Comparison of ENCODE assay signal across 19 mouse cellular contexts in genomic region chr4:58668368-58669153, GRCm38 (mm10).
A peak's percentile ranks its signal among the peaks of the same experiment; 100 is the strongest.
DNase-seq lines count a peak whose midpoint lies in the region; ATAC-seq lines count a peak whose summit lies in the region.
"Had no signal": no experiment of that assay in that cellular context is flagged by ENCODE, and none has a peak within 500 bp of the region (broad histone marks: within the 10 kb centered on the region; RNA-seq: fewer than 3 reads in every experiment).

No protein-coding gene starts in this region.

- peak overlapping the region; percentile 48 for H3K4me2 ChIP-seq in heart, embryonic 16.5 days (ENCODE audit: low read depth, low read length)
- no peak overlapping the region for H3K4me2 ChIP-seq in midbrain, embryonic 11.5 days
- peak overlapping the region; percentile 18; the same call in 1 of the 2 replicates for H3K4me2 ChIP-seq in embryonic facial prominence, embryonic 14.5 days (ENCODE audit: low read depth, low read length)
- no peak overlapping the region for H3K4me2 ChIP-seq in limb, embryonic 15.5 days
- H3K4me2 ChIP-seq: liver, embryonic 11.5 days; midbrain, embryonic 15.5 days; neural tube, embryonic 12.5 days had no signal

- H3K27me3 ChIP-seq in heart, embryonic 16.5 days (ENCODE audit: control insufficient read depth, insufficient read depth, low read length), result no peaks in the 10 kb centered on the region
- H3K27me3 ChIP-seq in heart, embryonic 10.5 days (ENCODE audit: insufficient read depth, poor library complexity, severe bottlenecking), result no peaks in the 10 kb centered on the region
- no peaks in the 10 kb centered on the region for H3K27me3 ChIP-seq in midbrain, embryonic 11.5 days (ENCODE audit: control insufficient read depth, insufficient read depth, low read length)
- H3K27me3 ChIP-seq in midbrain, embryonic 10.5 days (ENCODE audit: low read depth, poor library complexity, severe bottlenecking), result no peaks in the 10 kb centered on the region
- H3K27me3 ChIP-seq in embryonic facial prominence, embryonic 14.5 days (replicated peaks; ENCODE audit: control insufficient read depth, insufficient read depth, low read length), result no peaks in the 10 kb centered on the region
- no peaks in the 10 kb centered on the region for H3K27me3 ChIP-seq in limb, embryonic 15.5 days
- H3K27me3 ChIP-seq: midbrain, embryonic 15.5 days; neural tube, embryonic 12.5 days had no signal

- no peak overlapping the region for H3K9ac ChIP-seq in heart, embryonic 16.5 days (ENCODE audit: low read length)
- H3K9ac ChIP-seq in midbrain, embryonic 11.5 days (ENCODE audit: low read length), result no peak overlapping the region
- no peak overlapping the region for H3K9ac ChIP-seq in embryonic facial prominence, embryonic 14.5 days (ENCODE audit: low read depth, low read length)
- H3K9ac ChIP-seq in limb, embryonic 15.5 days, result no peak overlapping the region
- H3K9ac ChIP-seq: forebrain, postnatal 0 days; midbrain, embryonic 15.5 days; neural tube, embryonic 12.5 days had no signal

- H3K9me3 ChIP-seq in heart, embryonic 16.5 days (replicated peaks; ENCODE audit: control insufficient read depth, low read length), result no peaks in the 10 kb centered on the region
- H3K9me3 ChIP-seq in heart, embryonic 10.5 days, result no peaks in the 10 kb centered on the region
- H3K9me3 ChIP-seq in midbrain, embryonic 11.5 days (ENCODE audit: control insufficient read depth, low read length), result no peaks in the 10 kb centered on the region
- no peaks in the 10 kb centered on the region for H3K9me3 ChIP-seq in midbrain, embryonic 10.5 days (replicated peaks)
- H3K9me3 ChIP-seq in embryonic facial prominence, embryonic 14.5 days (ENCODE audit: control insufficient read depth, low read length), result no peaks in the 10 kb centered on the region
- no peaks in the 10 kb centered on the region for H3K9me3 ChIP-seq in limb, embryonic 15.5 days
- H3K9me3 ChIP-seq: midbrain, embryonic 15.5 days; neural tube, embryonic 12.5 days had no signal

- H3K4me3 ChIP-seq in heart, embryonic 16.5 days (ENCODE audit: low read length), result peak overlapping the region; percentile 23; the same call in 1 of the 2 replicates
- no peak overlapping the region for H3K4me3 ChIP-seq in heart, embryonic 10.5 days
- no peak overlapping the region for H3K4me3 ChIP-seq in midbrain, embryonic 11.5 days (ENCODE audit: low read depth, low read length)
- H3K4me3 ChIP-seq in midbrain, embryonic 10.5 days, result no peak overlapping the region
- H3K4me3 ChIP-seq in embryonic facial prominence, embryonic 14.5 days (ENCODE audit: low read depth, low read length), result no peak overlapping the region
- H3K4me3 ChIP-seq in limb, embryonic 15.5 days, result no peak overlapping the region
- H3K4me3 ChIP-seq: midbrain, embryonic 15.5 days; neural tube, embryonic 12.5 days had no signal

- DNase-seq in heart, embryonic 10.5 days (ENCODE audit: low spot score), result no peak
- peak; percentile 64 for DNase-seq in midbrain, embryonic 11.5 days (ENCODE audit: low spot score, missing footprints)
- no peak for DNase-seq in midbrain, embryonic 10.5 days (ENCODE audit: low spot score)
- DNase-seq in embryonic facial prominence, embryonic 14.5 days (ENCODE audit: low spot score), result peak; percentile 80
- DNase-seq in ovary, adult 18-20 months (ENCODE audit: low spot score), result no peak
- DNase-seq: adrenal gland, postnatal 25 days; forebrain, postnatal 0 days; gastrocnemius, postnatal 25 days; heart, postnatal 36 days; kidney, postnatal 25 days; layer of hippocampus, postnatal 36 days; lung, postnatal 36 days; thymus, adult 2 months had no signal

- no peaks in the 10 kb centered on the region for H3K36me3 ChIP-seq in heart, embryonic 16.5 days (ENCODE audit: control insufficient read depth, insufficient read depth)
- H3K36me3 ChIP-seq in heart, embryonic 10.5 days, result no peaks in the 10 kb centered on the region
- no peaks in the 10 kb centered on the region for H3K36me3 ChIP-seq in midbrain, embryonic 11.5 days (ENCODE audit: control insufficient read depth, insufficient read depth, low read length)
- no peaks in the 10 kb centered on the region for H3K36me3 ChIP-seq in midbrain, embryonic 10.5 days
- H3K36me3 ChIP-seq in embryonic facial prominence, embryonic 14.5 days (ENCODE audit: control insufficient read depth, insufficient read depth, low read length), result no peaks in the 10 kb centered on the region
- H3K36me3 ChIP-seq in limb, embryonic 15.5 days, result no peaks in the 10 kb centered on the region
- H3K36me3 ChIP-seq: midbrain, embryonic 15.5 days; neural tube, embryonic 12.5 days had no signal

- 54% methylated on average over 8 of the region's 8 CpGs for WGBS in heart, embryonic 16.5 days
- 60% methylated on average over 8 of the region's 8 CpGs for WGBS in heart, embryonic 10.5 days
- 69% methylated on average over 8 of the region's 8 CpGs for WGBS in midbrain, embryonic 11.5 days
- WGBS in midbrain, embryonic 10.5 days, result 68% methylated on average over 8 of the region's 8 CpGs
- WGBS in embryonic facial prominence, embryonic 14.5 days, result 27% methylated on average over 8 of the region's 8 CpGs
- 23% methylated on average over 8 of the region's 8 CpGs for WGBS in limb, embryonic 15.5 days

- no peak overlapping the region for H3K27ac ChIP-seq in heart, embryonic 16.5 days (ENCODE audit: low read length)
- no peak overlapping the region for H3K27ac ChIP-seq in heart, embryonic 10.5 days
- no peak overlapping the region for H3K27ac ChIP-seq in midbrain, embryonic 11.5 days (ENCODE audit: low read depth, low read length)
- H3K27ac ChIP-seq in midbrain, embryonic 10.5 days (replicated peaks), result no peak overlapping the region
- peak overlapping the region; percentile 85 for H3K27ac ChIP-seq in embryonic facial prominence, embryonic 14.5 days (replicated peaks; ENCODE audit: low read depth, low read length)
- peak overlapping the region; percentile 84 for H3K27ac ChIP-seq in limb, embryonic 15.5 days
- H3K27ac ChIP-seq: midbrain, embryonic 15.5 days; neural tube, embryonic 12.5 days had no signal

- H3K4me1 ChIP-seq in heart, embryonic 16.5 days (ENCODE audit: control insufficient read depth, insufficient read depth, low read length), result peaks cover 2% of the 10 kb centered on the region; the same call in 1 of the 2 replicates
- H3K4me1 ChIP-seq in heart, embryonic 10.5 days, result peaks cover 3% of the 10 kb centered on the region; the same call in 1 of the 2 replicates
- no peaks in the 10 kb centered on the region for H3K4me1 ChIP-seq in midbrain, embryonic 11.5 days (ENCODE audit: control insufficient read depth, insufficient read depth, low read length)
- peaks cover 15% of the 10 kb centered on the region for H3K4me1 ChIP-seq in midbrain, embryonic 10.5 days
- peaks cover 45% of the 10 kb centered on the region for H3K4me1 ChIP-seq in embryonic facial prominence, embryonic 14.5 days (ENCODE audit: control insufficient read depth, insufficient read depth, low read length)
- H3K4me1 ChIP-seq in limb, embryonic 15.5 days, result peaks cover 33% of the 10 kb centered on the region

- no peak for ATAC-seq in heart, embryonic 16.5 days (replicated peaks; ENCODE audit: extremely low read depth, insufficient read depth, low FRiP score)
- ATAC-seq in midbrain, embryonic 11.5 days (ENCODE audit: low FRiP score), result no peak
- ATAC-seq in embryonic facial prominence, embryonic 14.5 days (ENCODE audit: low read depth), result peak; percentile 49
- no peak for ATAC-seq in limb, embryonic 15.5 days (ENCODE audit: insufficient number of reproducible peaks, low FRiP score, low TSS enrichment, low read depth)
- ATAC-seq in granulocyte monocyte progenitor cell, adult 5-6 weeks (replicated peaks; ENCODE audit: poor library complexity, severe bottlenecking), result no peak
- ATAC-seq: forebrain, postnatal 0 days; midbrain, embryonic 15.5 days had no signal

Comparison
In these comparisons a context has a peak if more than half of its experiments do, and no peak if none do; other contexts are left out.
1. DNase-seq: peak in midbrain, embryonic 11.5 days (single experiment) and embryonic facial prominence, embryonic 14.5 days (single experiment); none in heart, embryonic 10.5 days (single experiment), midbrain, embryonic 10.5 days (single experiment) and ovary, adult 18-20 months (single experiment).
2. H3K27ac ChIP-seq: peak in embryonic facial prominence, embryonic 14.5 days (single experiment) and limb, embryonic 15.5 days (single experiment); none in heart, embryonic 16.5 days (single experiment), heart, embryonic 10.5 days (single experiment), midbrain, embryonic 11.5 days (single experiment) and midbrain, embryonic 10.5 days (single experiment).
3. H3K4me2 ChIP-seq: peak in heart, embryonic 16.5 days (single experiment) and embryonic facial prominence, embryonic 14.5 days (single experiment); none in midbrain, embryonic 11.5 days (single experiment) and limb, embryonic 15.5 days (single experiment).